Mouse (Mus musculus): ENCODE results near the gene Hoxd1. TPM values are rescaled to one million over a fixed set of nuclear protein-coding genes. Genes with fewer than 3 reads are reported as not detected.
A peak's percentile ranks its signal among the peaks of the same experiment; 100 is the strongest.

The Hoxd1 gene
- not detected for total RNA-seq (2021)
- long read RNA-seq, experiment 1, result 0 reads
- long read RNA-seq, experiment 2, result 0 reads

DNA sequence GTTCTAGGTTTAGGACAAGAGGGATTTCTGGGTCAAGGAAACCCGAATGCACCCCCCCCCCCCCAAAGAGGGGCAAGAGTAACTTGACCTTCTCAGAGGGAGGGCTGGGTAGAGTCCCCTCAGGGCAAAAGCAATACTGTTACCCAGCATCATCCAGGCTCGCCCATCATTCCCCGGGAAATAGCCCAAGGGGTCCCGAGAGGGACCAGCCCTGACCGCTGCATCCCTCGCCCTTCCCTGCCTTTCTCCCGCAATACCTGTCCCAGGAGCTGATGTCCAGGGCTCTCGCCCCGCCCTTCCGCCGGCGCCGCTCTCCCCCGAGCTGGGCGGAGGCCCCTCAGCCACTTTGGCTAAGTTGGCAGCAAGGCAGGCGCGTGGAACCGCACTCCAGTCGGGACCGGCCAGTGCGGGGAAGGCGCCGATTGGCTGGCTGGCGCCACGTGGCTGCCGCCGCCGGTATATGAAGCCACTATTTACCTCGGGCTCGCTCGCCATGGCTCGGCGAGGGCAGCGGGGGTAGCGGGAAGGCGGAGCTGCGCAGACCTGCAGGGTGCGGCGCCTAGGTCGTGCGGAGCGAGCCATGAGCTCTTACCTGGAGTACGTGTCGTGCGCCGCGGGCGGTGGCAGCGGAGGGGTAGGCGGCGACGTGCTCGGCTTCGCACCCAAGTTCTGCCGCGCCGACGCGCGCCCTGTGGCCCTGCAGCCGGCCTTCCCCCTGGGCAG is at the start of gene Hoxd1:
Gene Hoxd1 (plus strand): TSS at position 459 of the 723 bp plus-strand sequence.
- DNase-seq, result peak; percentile 17 to 29
- intact Hi-C loops (cut with DNase I), result no loop called here

DNA sequence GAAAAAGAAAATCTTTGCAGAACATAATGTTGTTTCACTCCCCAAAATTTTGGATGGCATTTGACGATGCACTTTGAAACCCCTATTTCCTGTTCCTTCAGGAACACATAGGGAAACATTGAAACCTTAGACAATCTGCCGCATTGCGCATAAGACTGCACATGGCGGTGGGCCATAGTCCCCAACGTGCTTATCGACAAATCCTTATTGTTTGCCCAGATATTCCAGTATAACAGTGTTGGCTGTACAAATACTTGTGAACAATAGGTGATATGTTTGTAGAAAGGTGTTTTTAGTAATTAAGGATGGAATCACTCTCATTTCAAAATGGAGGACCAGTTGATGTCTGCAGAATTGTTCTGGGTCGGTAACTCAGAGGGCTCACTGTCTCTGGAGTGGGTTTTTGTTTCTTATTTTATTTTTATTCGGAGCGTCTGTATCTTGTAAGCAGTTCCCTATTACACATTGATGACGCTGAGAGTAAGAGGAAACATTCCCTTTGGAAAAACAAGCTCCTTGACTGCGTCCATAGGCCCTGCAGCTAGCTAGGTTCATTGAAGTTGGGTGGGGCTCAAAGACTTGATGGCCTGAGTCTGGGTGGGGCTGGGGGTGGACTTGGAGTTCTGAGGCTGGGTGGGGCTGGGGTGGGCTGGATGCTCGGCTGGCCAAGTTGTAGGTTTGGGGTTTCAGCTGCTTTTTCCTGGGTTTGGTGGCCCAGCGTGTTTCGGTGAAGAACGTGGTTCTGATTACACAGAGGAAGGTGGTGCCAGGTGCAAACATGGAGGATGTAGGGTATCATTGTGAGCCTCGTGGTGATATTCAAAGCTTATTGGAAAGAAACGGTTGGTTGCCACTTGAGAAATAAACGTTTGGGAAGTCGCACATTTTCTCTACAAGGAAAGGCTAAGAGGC is 49.3 kb upstream of the Hoxd1 start:
- intact Hi-C loops (cut with DNase I), result no loop called here
- no peak for DNase-seq

DNA sequence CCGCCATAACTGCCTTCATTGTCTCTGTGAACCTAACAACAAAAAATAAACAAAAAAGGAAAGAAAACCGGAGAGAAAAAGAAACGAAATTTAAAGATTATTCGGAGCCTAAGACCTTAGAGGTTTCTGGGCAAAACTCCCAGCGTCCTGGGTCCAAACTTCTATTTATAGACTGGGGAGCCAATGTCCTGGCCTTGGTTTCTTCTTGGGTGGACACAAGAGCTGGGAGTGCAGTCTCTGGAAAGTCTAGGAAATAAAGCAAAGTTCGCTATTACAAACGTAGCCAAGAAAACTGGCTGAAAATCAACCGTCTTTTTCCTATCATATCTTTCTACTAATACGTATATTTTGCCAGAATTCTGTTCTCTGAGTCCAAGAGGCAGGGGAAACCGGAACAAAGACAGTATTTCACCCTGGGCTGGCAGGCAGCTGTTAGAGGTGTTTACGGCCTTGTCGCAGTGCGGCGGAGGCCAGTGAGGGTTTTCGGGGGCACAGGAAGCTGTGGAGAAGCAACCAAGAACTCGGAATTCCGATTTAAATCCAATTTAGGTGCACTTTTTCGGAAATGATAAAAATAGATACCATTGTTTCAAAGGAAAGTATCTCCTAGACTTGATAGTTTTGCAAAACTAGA is 48.5 kb upstream of the Hoxd1 start:
- intact Hi-C loops (cut with DNase I), result no loop called here
- no peak for DNase-seq

DNA sequence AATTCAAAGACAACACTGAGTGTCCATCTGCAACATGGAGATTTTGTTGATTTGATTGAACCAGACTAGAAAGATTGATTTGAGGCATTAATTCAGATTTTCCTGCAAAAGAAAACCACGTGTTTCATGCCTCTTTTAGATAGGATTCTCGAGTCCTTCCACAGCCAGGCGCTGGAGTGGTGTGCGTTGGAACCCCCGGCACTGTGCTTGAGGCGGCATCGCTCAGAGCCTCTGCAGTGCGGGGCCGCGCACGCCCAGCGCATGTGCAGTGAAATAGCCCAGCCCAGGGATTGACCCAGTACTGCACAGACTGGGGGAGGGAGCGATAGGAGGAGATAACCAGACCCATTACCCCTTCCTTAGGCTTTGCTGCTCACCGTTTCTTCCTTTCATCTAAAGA is 47.9 kb upstream of the Hoxd1 start:
- DNase-seq, result no peak
- intact Hi-C loops (cut with DNase I), result loop anchor here (1.0 kb wide), 2 partner anchors 249 to 423 kb away; no protein-coding TSS in a partner anchor

DNA sequence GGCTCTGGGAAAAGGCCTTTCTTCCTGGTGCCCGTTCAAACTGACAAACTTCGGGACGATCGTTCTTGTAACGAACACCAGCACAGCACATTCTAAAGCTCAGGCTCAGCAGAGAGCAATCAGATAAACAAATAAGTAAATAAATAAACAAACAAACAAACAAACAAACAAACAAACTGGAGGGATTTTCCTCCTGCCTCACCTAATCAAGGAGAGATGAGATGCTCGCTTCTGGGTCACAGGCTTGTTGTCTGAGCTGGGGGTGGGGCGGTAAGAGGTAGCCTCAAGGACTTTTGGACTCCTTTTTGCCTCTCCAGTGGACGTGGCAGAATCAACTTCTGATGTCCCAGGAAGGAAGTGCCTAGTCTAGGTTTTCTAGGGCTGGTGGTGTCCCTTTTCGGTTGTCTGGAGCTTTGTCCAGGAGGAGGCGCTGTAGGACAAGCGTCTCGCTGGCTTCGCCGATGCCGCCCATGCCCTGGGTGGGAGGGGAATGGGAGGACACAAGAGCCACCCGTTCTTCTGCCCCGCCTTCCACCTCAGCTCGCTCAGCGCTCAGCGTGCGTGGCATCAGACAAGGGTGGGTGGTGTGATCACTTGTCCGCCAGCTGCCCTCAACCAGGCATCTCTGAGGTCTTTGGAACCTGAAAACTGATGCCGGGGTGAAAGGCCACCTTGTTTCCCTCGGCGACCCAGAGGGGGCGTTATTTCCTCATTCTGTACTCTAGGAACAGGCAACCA is 47.1 kb upstream of the Hoxd1 start:
- intact Hi-C loops (cut with DNase I), result loop anchor here (1.0 to 2.0 kb wide), 3 partner anchors 249 to 423 kb away; no protein-coding TSS in a partner anchor
- DNase-seq, result peak; percentile 87 to 95

DNA sequence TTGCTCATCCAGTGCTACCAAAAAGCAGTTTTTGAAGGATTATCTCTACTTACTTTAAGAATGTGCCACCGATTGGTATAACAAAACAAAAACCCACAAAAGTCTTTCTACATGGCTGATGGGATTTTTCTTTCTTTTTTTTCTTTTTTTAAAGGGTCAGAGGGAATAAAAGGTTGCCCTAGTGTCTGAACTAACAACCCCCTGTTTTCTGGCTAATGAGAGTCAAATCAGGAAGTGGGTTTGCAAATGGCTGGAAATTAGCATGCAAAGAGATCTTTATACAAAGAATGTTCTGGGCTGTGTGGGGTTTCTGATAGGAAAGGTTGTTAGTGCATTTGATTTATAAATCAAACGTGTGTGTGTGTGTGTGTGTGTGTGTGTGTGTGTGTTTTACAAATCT is 42.4 kb upstream of the Hoxd1 start:
- DNase-seq, result no peak
- intact Hi-C loops (cut with DNase I), result no loop called here

GRCm38 (mm10) chr2:74720955-74721491 is 41.8 kb upstream of the Hoxd1 start:
- DNase-seq, result no peak
- intact Hi-C loops (cut with DNase I), result no loop called here

- intact Hi-C loops (cut with DNase I), result no loop called here
- no peak for DNase-seq
Measured at GRCm38 (mm10) chr2:74721882-74722281, 40.9 kb upstream of the Hoxd1 start.

- DNase-seq, result no peak
- intact Hi-C loops (cut with DNase I), result no loop called here
Measured at GRCm38 (mm10) chr2:74722949-74723348, 39.8 kb upstream of the Hoxd1 start.

GRCm38 (mm10) chr2:74724244-74725015 is 38.4 kb upstream of the Hoxd1 start:
- DNase-seq, result no peak
- intact Hi-C loops (cut with DNase I), result no loop called here

DNA sequence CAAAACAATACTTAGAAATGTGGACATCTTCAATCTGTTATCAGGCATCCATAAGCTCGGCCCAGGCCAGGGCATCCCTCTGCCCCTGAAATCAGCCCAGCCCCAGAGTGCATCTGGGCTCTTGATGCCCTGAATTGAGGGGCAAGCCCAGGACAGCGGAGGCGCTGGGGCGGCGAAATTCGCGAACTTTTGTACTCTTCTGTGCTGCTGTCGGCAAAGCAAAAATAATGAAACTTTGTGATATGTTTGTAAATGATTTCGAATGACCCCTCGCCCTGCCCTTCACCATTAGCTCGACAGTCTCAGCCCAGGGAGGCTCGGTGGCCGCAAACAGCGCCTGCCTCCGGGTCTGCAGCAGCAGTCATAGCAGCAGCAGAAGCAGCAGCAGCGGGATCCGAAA is 37.6 kb upstream of the Hoxd1 start:
- intact Hi-C loops (cut with DNase I), result no loop called here
- DNase-seq, result no peak

DNA sequence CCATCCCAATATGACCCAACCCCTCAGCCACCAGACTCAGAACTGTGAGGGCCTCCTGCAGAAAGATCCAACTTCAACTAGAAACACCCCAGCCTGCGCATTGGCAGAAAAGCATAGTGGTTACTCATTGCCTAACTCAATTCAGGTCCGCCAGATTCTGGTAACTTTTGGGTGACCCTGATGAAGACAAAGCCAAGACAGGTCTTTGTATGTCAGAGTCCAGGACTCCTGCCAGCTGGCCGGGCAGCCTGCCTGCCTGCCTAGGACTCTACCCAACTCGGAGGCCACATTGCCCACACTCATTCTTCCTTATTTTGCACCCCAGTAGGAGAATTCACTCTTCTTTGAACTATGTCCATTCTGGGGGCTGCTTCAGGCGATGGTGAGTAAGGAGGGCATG is 36.2 kb upstream of the Hoxd1 start, which contains the start of gene Gm28230:
Gene Gm28230 (plus strand): TSS at position 178 of the 400 bp plus-strand sequence.
- no peak for DNase-seq

DNA sequence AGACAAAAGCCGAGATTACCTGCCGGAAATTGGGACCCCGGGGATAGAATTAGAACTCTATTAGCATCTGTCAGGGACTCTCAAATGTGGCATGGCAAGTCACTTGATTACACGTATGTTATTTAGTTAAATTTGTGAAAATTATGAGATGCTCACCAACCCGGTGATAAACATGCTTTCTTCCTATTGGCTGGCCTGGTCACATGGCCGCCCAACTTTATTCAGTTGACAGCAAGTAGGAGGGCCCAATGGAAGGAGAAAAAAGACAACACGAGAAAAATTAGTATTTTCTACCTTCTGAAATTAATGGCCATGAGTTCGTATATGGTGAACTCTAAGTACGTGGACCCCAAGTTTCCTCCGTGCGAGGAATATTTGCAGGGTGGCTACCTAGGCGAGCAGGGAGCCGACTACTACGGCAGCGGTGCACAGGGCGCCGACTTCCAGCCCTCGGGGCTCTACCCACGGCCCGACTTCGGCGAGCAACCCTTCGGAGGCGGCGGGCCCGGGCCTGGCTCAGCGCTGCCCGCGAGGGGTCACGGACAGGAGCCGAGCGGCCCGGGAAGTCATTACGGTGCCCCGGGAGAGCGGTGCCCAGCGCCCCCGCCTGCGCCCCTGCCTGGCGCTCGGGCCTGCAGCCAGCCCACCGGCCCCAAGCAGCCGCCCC is 35.7 kb upstream of the Hoxd1 start:
- intact Hi-C loops (cut with DNase I), result no loop called here

More for the DNA sequence above, 36.2 kb upstream of the Hoxd1 start, which contains the start of gene Gm28230:
- intact Hi-C loops (cut with DNase I), result no loop called here

DNA sequence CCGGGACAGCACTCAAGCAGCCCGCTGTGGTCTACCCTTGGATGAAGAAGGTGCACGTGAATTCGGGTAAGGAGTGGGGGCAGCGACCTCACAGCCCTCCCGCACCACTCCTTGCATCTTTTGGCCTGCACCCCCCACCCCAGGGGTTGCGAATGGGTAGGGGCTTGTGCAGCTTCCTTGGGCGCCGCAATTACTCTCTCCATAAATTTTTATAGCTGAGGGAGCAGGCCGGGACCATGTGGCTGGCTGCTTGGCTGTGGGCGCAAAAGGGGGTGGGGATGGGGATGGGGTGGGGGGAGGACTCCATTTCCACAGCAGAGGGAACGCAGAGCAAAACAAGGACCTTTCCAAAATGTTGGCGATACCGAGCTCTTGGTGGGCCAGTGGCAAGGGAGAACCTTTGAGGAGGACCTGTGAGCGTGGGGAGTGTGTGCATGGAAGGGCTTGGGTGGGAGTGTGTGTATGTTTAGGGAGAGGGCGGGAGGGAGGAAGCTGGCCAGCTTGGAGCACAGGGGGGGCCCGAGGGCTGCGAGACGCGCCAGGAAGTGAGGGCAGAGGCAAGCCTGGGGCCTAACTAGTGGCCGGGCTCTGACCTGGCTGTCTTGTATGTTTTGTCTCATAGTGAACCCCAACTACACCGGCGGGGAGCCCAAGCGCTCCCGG is 35.0 kb upstream of the Hoxd1 start:
- intact Hi-C loops (cut with DNase I), result no loop called here
- DNase-seq, result no peak

More for the DNA sequence above, 35.7 kb upstream of the Hoxd1 start:
- no peak for DNase-seq

GRCm38 (mm10) chr2:74728303-74728680 is 34.5 kb upstream of the Hoxd1 start:
- intact Hi-C loops (cut with DNase I), result no loop called here
- DNase-seq, result no peak

DNA sequence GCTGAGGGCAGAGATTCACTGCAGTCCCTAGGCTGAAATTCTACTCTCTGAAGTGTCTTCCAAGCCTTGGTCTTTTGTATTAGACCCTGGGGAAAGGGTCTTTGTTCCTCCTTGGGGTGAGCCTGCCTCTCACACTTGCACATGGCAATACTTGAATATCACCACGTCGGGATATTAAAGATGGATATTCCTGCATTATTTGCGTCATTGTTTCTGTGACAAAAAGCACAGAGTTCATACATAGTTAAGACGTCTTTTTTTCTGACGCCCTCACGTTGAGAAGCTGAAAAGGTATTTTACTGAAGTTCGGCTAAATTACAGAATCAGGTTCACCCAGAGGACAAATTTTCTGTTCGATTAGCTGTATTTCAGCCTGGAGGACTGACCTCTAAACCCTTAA is 32.4 kb upstream of the Hoxd1 start:
- no peak for DNase-seq
- intact Hi-C loops (cut with DNase I), result no loop called here

GRCm38 (mm10) chr2:74731055-74731454 is 31.7 kb upstream of the Hoxd1 start:
- DNase-seq, result no peak
- intact Hi-C loops (cut with DNase I), result no loop called here
